Mouse (Mus musculus) midbrain, postnatal 0 days (tissue): ENCODE data around the gene Stil. TPM values are rescaled to one million over a fixed set of nuclear protein-coding genes. Genes with fewer than 3 reads are reported as not detected.

Experiments used
- ATAC-seq: fragments of 200-750 bp; cut with Nextera tagmentation; 2 replicates; pipeline ENCODE4 v1.8.0; 2017; ENCODE audit warnings: moderate number of reproducible peaks, mild to moderate bottlenecking, moderate TSS enrichment, moderate library complexity; ENCODE audit not compliant: low FRiP score
- DNase-seq: peaks from one replicate; pipeline ENCODE4 v3.0.0-alpha.2; 2015; ENCODE audit warnings: low spot score
- H3K27ac ChIP-seq: fragments of 300-500 bp; sonication (generic); 2 replicates; pipeline ENCODE4 v1.5.1; 2014; ENCODE audit warnings: low read depth, mild to moderate bottlenecking, low read length, mixed read lengths
- H3K27me3 ChIP-seq: fragments of 300-500 bp; sonication (generic); 2 replicates; pipeline ENCODE4 v1.6.1; 2014; ENCODE audit warnings: low read length, control low read depth, mixed read lengths; ENCODE audit not compliant: insufficient read depth
- H3K36me3 ChIP-seq: fragments of 300-500 bp; sonication (generic); 2 replicates; pipeline ENCODE4 v1.6.1; 2014; ENCODE audit warnings: low read length, control low read depth, mixed read lengths; ENCODE audit not compliant: insufficient read depth
- H3K4me1 ChIP-seq: fragments of 300-500 bp; sonication (generic); 2 replicates; pipeline ENCODE4 v1.6.1; 2014; ENCODE audit warnings: mild to moderate bottlenecking, control low read depth, antibody characterized with exemption, low read length, mixed read lengths; ENCODE audit not compliant: insufficient read depth
- H3K4me2 ChIP-seq: fragments of 300-500 bp; sonication (generic); 2 replicates; pipeline ENCODE4 v1.6.1; 2014; ENCODE audit warnings: low read depth, mild to moderate bottlenecking, low read length, mixed read lengths; ENCODE audit not compliant: poor library complexity, severe bottlenecking
- H3K4me3 ChIP-seq: fragments of 300-500 bp; sonication (generic); 2 replicates; pipeline ENCODE4 v1.5.1; 2014; ENCODE audit warnings: low read depth, mild to moderate bottlenecking, low read length, moderate library complexity
- H3K9ac ChIP-seq: fragments of 300-500 bp; sonication (generic); replicated peaks from 2 replicates; pipeline ENCODE4 v1.6.1; 2014; ENCODE audit warnings: mild to moderate bottlenecking, low read length, moderate library complexity, mixed read lengths; ENCODE audit not compliant: poor library complexity, severe bottlenecking
- H3K9me3 ChIP-seq: fragments of 300-500 bp; sonication (generic); 2 replicates; pipeline ENCODE4 v1.6.1; 2016; ENCODE audit warnings: low read length, control low read depth
- CTCF ChIP-seq: IDR thresholded peaks from 2 replicates; pipeline ENCODE4 v1.5.1; 2016; ENCODE audit warnings: antibody characterized with exemption, mild to moderate bottlenecking
- WGBS: fragments of 180-500 bp; shearing (Covaris S2); extraction: QIAGEN DNeasy Blood & Tissue Kit; methylation state at CpG from one replicate; pipeline ENCODE4 v1.1.7; 2014; 5-methylcytosine and 5-hydroxymethylcytosine counted together
- polyA plus RNA-seq: library from polyadenylated mRNA; unstranded; fragments of >200 nt; fragmentation: Nextera tagmentation; extraction: Ambion mirVana; gene quantifications from 2 replicates; pipeline ENCODE4 v1.2.1, GENCODE M21; 2015
- total RNA-seq: library from RNA; depleted of rRNA; stranded (reverse); fragments of >200 nt; gene quantifications from 2 replicates; pipeline ENCODE4 v1.2.3, GENCODE M21; 2014

Stil gene
- total and polyA plus RNA-seq, 2 experiments from 2014 or later, result 1.4 to 1.9 TPM

DNA sequence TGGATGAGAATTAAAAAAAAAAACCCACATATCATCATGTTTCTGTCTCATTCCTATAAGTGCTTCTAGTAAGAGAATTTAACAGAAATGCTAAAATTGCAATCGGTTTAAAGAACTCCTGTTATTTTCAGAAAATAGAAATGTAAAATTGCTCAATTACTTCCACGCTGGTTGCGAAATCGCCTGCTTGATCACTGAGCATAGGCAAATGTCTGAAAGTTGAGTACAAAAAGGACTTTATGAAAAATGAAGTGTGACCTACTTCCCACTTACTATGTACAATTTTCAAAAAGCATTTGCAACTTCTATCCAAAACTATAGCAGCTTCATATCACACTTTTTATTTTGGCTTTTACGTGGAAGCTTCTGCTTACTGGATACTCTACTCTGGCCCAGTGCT lies 29.2 kb upstream of the Stil start:
- no peak overlapping the region for H3K4me3 ChIP-seq
- no peak for TF ChIP-seq CTCF
- WGBS, result 92% methylated on average over 5 of the region's 5 CpGs

DNA sequence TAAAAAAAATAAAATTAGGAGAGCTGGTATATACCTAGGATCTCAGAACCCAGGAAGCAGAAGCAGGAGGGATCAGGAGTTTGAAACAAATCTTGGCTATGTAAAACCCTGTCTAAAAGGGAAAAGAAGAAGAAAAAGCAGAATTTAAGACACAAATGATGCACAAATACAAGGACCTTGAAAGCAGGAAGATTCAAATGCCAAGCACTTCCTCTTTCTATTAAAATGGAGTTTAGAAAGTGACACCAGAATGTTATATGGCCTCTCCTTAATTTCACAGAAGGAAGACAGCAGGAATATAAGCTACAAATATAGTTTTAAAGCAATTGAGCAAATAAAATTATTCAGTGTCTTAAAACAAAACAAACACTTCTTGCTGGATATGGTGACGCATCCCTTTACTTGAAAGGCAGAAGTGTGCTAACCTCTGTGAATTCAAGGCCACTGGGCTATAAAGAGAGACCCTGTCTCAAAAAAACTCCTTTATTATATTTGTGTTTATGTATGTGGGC lies 26.7 kb upstream of the Stil start:
- Histone ChIP-seq H3K9ac (no peak overlapping the region), H3K27ac (no peak overlapping the region), H3K9me3 (no peaks in the 10 kb centered on the region), H3K4me1 (no peaks in the 10 kb centered on the region), H3K4me2 (no peak overlapping the region), H3K4me3 (no peak overlapping the region), H3K27me3 (no peaks in the 10 kb centered on the region), H3K36me3 (peaks cover 8% of the 10 kb centered on the region; the same call in 1 of the 2 replicates)
- no peak for DNase-seq
- 91% methylated on average over 1 of the region's 1 CpGs for WGBS
- TF ChIP-seq CTCF, result no peak
- no peak for ATAC-seq

More for the DNA sequence above, 29.2 kb upstream of the Stil start:
- Histone ChIP-seq H3K9me3 (no peaks in the 10 kb centered on the region), H3K4me2 (no peak overlapping the region), H3K27me3 (no peaks in the 10 kb centered on the region), H3K4me1 (no peaks in the 10 kb centered on the region), H3K27ac (no peak overlapping the region), H3K36me3 (peaks cover 14% of the 10 kb centered on the region; the same call in 1 of the 2 replicates), H3K9ac (no peak overlapping the region)
- DNase-seq (no peak), ATAC-seq (no peak)

DNA sequence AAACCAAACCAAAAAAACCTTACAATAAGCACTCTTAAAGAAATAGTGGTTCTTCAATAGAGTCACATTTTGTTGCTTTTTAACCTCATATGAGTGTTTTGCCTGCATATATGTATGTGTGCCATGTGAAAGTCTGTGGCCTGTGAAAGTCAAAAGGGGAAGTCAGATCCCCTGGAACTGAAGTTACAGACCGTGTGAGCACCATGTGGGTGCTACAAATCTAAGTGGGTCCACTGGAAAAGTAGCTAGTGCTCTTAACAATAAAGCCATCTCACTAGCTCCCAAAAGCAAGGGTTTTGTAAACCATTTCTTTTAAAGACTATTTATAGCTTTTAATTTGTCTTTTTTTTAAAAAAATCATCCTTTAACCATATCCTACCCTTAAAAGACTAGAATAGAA lies 17.3 kb upstream of the Stil start:
- no peak for TF ChIP-seq CTCF
- Histone ChIP-seq H3K36me3 (no peaks in the 10 kb centered on the region), H3K9ac (no peak overlapping the region), H3K9me3 (no peaks in the 10 kb centered on the region), H3K4me3 (no peak overlapping the region), H3K27me3 (no peaks in the 10 kb centered on the region), H3K27ac (no peak overlapping the region), H3K4me2 (no peak overlapping the region), H3K4me1 (peaks cover 2% of the 10 kb centered on the region; the same call in 1 of the 2 replicates)
- DNase-seq (no peak), ATAC-seq (no peak)
- 93% methylated on average over 1 of the region's 1 CpGs for WGBS

DNA sequence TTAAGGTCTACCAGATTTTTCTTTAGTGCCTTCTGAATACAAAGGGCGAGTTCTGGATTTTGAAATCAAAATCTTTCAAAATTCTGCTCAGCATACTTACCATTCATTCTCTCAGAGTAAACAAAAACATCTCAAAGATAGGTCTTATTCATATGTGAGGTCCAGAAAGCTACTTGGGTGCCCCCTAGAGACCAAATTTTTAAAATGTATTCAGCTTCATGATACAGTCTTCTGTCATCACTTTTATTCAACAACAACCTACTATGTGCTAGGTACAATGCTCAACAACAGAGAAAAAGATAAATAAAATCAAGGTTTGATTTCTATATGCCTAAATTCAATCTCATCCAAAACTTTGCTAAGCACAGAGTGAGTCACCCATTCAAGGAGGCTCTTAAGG lies 16.9 kb upstream of the Stil start:
- TF ChIP-seq CTCF, result peak; percentile 52
- ATAC-seq, result no peak
- 78% methylated on average over 1 of the region's 1 CpGs for WGBS
- Histone ChIP-seq H3K27ac (no peak overlapping the region), H3K9ac (no peak overlapping the region), H3K4me2 (no peak overlapping the region), H3K36me3 (no peaks in the 10 kb centered on the region), H3K4me1 (peaks cover 2% of the 10 kb centered on the region; the same call in 1 of the 2 replicates), H3K27me3 (no peaks in the 10 kb centered on the region), H3K4me3 (no peak overlapping the region), H3K9me3 (no peaks in the 10 kb centered on the region)
- DNase-seq, result peak; percentile 31

DNA sequence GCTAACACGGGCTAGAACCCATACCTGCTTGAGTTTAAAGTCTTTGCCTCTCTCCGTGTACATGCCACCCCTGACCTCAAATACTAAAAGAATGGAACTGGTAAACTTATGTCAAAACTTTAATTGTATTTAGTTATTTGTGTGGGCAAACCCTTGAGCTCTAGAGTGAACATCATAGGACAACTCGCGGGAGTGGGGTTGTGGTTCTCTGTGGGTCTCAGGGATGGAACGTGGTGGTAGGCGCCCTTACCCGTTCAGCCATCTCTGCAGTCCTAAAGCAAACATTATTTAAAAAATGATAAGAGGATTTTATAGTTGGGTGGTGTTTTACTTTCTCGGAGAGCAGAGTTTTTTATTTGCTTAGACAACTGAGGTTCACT lies 13.8 kb upstream of the Stil start:
- Histone ChIP-seq H3K9me3 (no peaks in the 10 kb centered on the region), H3K27me3 (no peaks in the 10 kb centered on the region), H3K9ac (peak overlapping the region; percentile 98), H3K4me2 (peak overlapping the region; percentile 65), H3K4me3 (peak overlapping the region; percentile 84), H3K36me3 (no peaks in the 10 kb centered on the region), H3K4me1 (peaks cover 2% of the 10 kb centered on the region; the same call in 1 of the 2 replicates), H3K27ac (peak overlapping the region; percentile 100)
- TF ChIP-seq CTCF, result no peak
- ATAC-seq (peak; percentile 50), DNase-seq (no peak)
- WGBS, result 2% methylated on average over 8 of the region's 8 CpGs

DNA sequence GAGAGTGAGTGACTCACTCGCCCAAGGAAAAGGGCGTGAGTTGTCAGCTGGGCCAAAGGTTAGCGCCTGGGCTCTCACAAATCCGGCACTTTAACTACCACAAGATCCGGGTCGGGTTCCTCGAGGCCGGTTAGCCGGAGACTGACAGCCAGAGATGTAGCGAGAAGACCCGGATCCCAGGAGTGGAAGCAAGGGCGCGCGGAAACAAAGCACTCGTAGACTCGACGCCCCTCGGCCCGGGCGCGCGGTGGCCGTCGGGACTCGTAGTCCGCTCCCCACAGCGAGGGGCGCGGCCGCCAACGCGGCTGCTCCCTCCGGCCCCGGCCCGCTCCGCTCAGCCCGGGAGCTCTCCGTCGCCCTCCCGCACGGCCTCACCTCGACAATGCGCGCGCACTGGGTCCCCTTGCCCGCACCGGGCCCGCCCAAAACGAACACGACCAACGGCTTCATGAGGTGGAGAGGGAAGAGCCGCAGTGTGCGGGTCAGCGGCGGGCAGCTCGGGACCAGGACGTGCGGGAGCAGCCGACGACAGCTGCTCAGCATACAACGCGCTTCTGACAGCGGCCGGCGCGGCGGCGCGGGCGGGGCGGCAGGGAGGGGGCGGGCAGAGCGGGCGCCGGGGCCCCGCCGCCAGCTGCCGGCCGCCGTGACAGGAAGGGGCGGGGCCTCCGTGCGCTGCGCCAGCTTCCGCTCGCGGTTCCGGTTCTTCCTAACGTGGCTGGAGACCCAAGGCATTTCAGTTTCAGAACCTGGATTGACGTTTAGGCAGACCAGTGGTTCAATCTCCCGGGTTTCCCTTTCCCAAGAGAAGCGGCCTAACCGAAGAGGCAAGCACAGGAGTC lies 13.1 kb upstream of the Stil start, which contains the start of gene Cmpk1:
TSS of gene Cmpk1 (minus strand) at position 651 of the 842 bp plus-strand sequence.
- Histone ChIP-seq H3K9ac (peak within 1 kb of the TSS; percentile 98), H3K27ac (peak within 1 kb of the TSS; percentile 100), H3K4me1 (peaks cover 2% of the 10 kb centered on the region; the same call in 1 of the 2 replicates), H3K4me2 (peak within 1 kb of the TSS; percentile 65), H3K4me3 (peak within 1 kb of the TSS; percentile 84), H3K27me3 (no peaks in the 10 kb centered on the region), H3K9me3 (no peaks in the 10 kb centered on the region), H3K36me3 (no peaks in the 10 kb centered on the region)
- DNase-seq (peak; percentile 91), ATAC-seq (peak; percentile 95)
- TF ChIP-seq CTCF, result no peak
- WGBS, result under 1% methylated on average over 57 of the region's 93 CpGs
